Mouse (Mus musculus) liver, embryonic 11.5 days (tissue): Measurements from ENCODE around the gene Dnttip1. TPM values are rescaled to one million over a fixed set of nuclear protein-coding genes. Genes with fewer than 3 reads are reported as not detected.

Source experiments
- ATAC-seq: fragments of 200-750 bp; cut with Nextera tagmentation; replicated peaks from 2 replicates; pipeline ENCODE4 v1.8.0; 2017; ENCODE audit warnings: moderate number of reproducible peaks, mild to moderate bottlenecking, moderate TSS enrichment, moderate library complexity; ENCODE audit not compliant: low FRiP score
- DNase-seq: peaks from one replicate; pipeline ENCODE4 v3.0.0-alpha.2; 2017; ENCODE audit warnings: low spot score
- H3K27ac ChIP-seq: fragments of 300-500 bp; sonication (generic); 2 replicates; pipeline ENCODE4 v1.5.1; 2014; ENCODE audit warnings: mild to moderate bottlenecking, low read depth, low read length, control low read depth
- H3K27me3 ChIP-seq: fragments of 300-500 bp; sonication (generic); replicated peaks from 2 replicates; pipeline ENCODE4 v1.6.1; 2014; ENCODE audit warnings: low read length, mixed read lengths; ENCODE audit not compliant: control insufficient read depth, insufficient read depth
- H3K36me3 ChIP-seq: fragments of 300-500 bp; sonication (generic); 2 replicates; pipeline ENCODE4 v1.6.1; 2014; ENCODE audit warnings: mild to moderate bottlenecking, low read length, moderate library complexity, mixed read lengths; ENCODE audit not compliant: control insufficient read depth, insufficient read depth
- H3K4me1 ChIP-seq: fragments of 300-500 bp; sonication (generic); replicated peaks from 2 replicates; pipeline ENCODE4 v1.6.1; 2014; ENCODE audit warnings: low read length, mixed read lengths; ENCODE audit not compliant: control insufficient read depth, insufficient read depth
- H3K4me2 ChIP-seq: fragments of 300-500 bp; sonication (generic); 2 replicates; pipeline ENCODE4 v1.6.1; 2014; ENCODE audit warnings: mild to moderate bottlenecking, control low read depth, moderate library complexity
- H3K4me3 ChIP-seq: fragments of 300-500 bp; sonication (generic); 2 replicates; pipeline ENCODE4 v1.5.1; 2014; ENCODE audit warnings: low read depth, low read length, control low read depth
- H3K9ac ChIP-seq: fragments of 300-500 bp; sonication (generic); 2 replicates; pipeline ENCODE4 v1.6.1; 2014; ENCODE audit warnings: low read depth, low read length, control low read depth
- H3K9me3 ChIP-seq: fragments of 300-500 bp; sonication (generic); 2 replicates; pipeline ENCODE4 v1.6.1; 2016; ENCODE audit warnings: low read length, inconsistent platforms, mixed read lengths; ENCODE audit not compliant: control insufficient read depth
- WGBS: fragments of 180-500 bp; shearing (Covaris S2); extraction: QIAGEN DNeasy Blood & Tissue Kit; methylation state at CpG from one replicate; pipeline ENCODE4 v1.1.7; 2014; 5-methylcytosine and 5-hydroxymethylcytosine counted together
- polyA plus RNA-seq: library from polyadenylated mRNA; unstranded; fragments of >200 nt; fragmentation: Nextera tagmentation; extraction: Ambion mirVana; gene quantifications from 2 replicates; pipeline ENCODE4 v1.2.1, GENCODE M21; 2014

The Dnttip1 gene
- polyA plus RNA-seq, 1 experiment from 2014 or later: 50.3 TPM

- Histone ChIP-seq H3K4me2 (no peak overlapping the region), H3K9ac (no peak overlapping the region), H3K4me1 (0 out of 2 replicates have a peak, but pooled peaks cover 14% of the 10 kb centered on the region), H3K9me3 (no peaks in the 10 kb centered on the region), H3K27me3 (0 out of 2 replicates have a peak, but pooled peaks cover 3% of the 10 kb centered on the region), H3K27ac (no peak overlapping the region), H3K4me3 (no peak overlapping the region), H3K36me3 (peaks cover 6% of the 10 kb centered on the region)
- DNase-seq (no peak), ATAC-seq (no peak)
- WGBS: 88% methylated on average over 10 of the region's 10 CpGs
Observed at GRCm38 (mm10) chr2:164787779-164788178, 42.0 kb downstream of the Dnttip1 start.

- H3K27ac ChIP-seq: no peak overlapping the region
- no peak overlapping the region for H3K4me2 ChIP-seq
Observed at GRCm38 (mm10) chr2:164788411-164788810, 42.6 kb downstream of the Dnttip1 start.

GRCm38 (mm10) chr2:164790451-164790850 lies 44.7 kb downstream of the Dnttip1 start:
- H3K4me3 ChIP-seq: no peak overlapping the region

More at GRCm38 (mm10) chr2:164788411-164788810, 42.6 kb downstream of the Dnttip1 start:
- H3K9ac ChIP-seq: no peak overlapping the region
- 0 out of 2 replicates have a peak, but pooled peaks cover 3% of the 10 kb centered on the region for H3K27me3 ChIP-seq
- H3K9me3 ChIP-seq: no peaks in the 10 kb centered on the region
- no peak overlapping the region for H3K4me3 ChIP-seq
- H3K36me3 ChIP-seq: peaks cover 6% of the 10 kb centered on the region
- 70% methylated on average over 4 of the region's 4 CpGs for WGBS
- 0 out of 2 replicates have a peak, but pooled peaks cover 14% of the 10 kb centered on the region for H3K4me1 ChIP-seq
- 0 out of 2 replicates have a peak, but pooled peaks have one; percentile 24 for ATAC-seq
- no peak for DNase-seq

GRCm38 (mm10) chr2:164791841-164792261 lies 46.1 kb downstream of the Dnttip1 start:
- Histone ChIP-seq H3K9me3 (no peaks in the 10 kb centered on the region), H3K27me3 (no peaks in the 10 kb centered on the region), H3K36me3 (peaks cover 22% of the 10 kb centered on the region), H3K4me1 (0 out of 2 replicates have a peak, but pooled peaks cover 4% of the 10 kb centered on the region), H3K4me2 (no peak overlapping the region), H3K27ac (no peak overlapping the region), H3K9ac (no peak overlapping the region), H3K4me3 (no peak overlapping the region)
- DNase-seq (peak; percentile 29), ATAC-seq (no peak)
- WGBS: 94% methylated on average over 18 of the region's 18 CpGs

More at GRCm38 (mm10) chr2:164790451-164790850, 44.7 kb downstream of the Dnttip1 start:
- H3K36me3 ChIP-seq: peaks cover 16% of the 10 kb centered on the region
- no peak overlapping the region for H3K27ac ChIP-seq
- no peak overlapping the region for H3K4me2 ChIP-seq
- H3K27me3 ChIP-seq: 0 out of 2 replicates have a peak, but pooled peaks cover 3% of the 10 kb centered on the region
- WGBS: 80% methylated on average over 4 of the region's 4 CpGs
- no peaks in the 10 kb centered on the region for H3K9me3 ChIP-seq
- DNase-seq: no peak
- H3K4me1 ChIP-seq: 0 out of 2 replicates have a peak, but pooled peaks cover 8% of the 10 kb centered on the region
- no peak overlapping the region for H3K9ac ChIP-seq
- ATAC-seq: no peak

- Histone ChIP-seq H3K4me2 (no peak overlapping the region), H3K27me3 (no peaks in the 10 kb centered on the region), H3K27ac (no peak overlapping the region), H3K4me1 (0 out of 2 replicates have a peak, but pooled peaks cover 4% of the 10 kb centered on the region), H3K9me3 (no peaks in the 10 kb centered on the region), H3K36me3 (peaks cover 25% of the 10 kb centered on the region), H3K9ac (no peak overlapping the region), H3K4me3 (no peak overlapping the region)
- ATAC-seq: no peak
- no peak for DNase-seq
- 91% methylated on average over 12 of the region's 12 CpGs for WGBS
Observed at GRCm38 (mm10) chr2:164792400-164793190, 46.8 kb downstream of the Dnttip1 start.

- Histone ChIP-seq H3K4me2 (no peak overlapping the region), H3K27me3 (no peaks in the 10 kb centered on the region), H3K36me3 (peaks cover 29% of the 10 kb centered on the region), H3K9ac (no peak overlapping the region), H3K9me3 (no peaks in the 10 kb centered on the region), H3K4me3 (no peak overlapping the region), H3K27ac (no peak overlapping the region), H3K4me1 (0 out of 2 replicates have a peak, but pooled peaks cover 3% of the 10 kb centered on the region)
- DNase-seq (no peak), ATAC-seq (no peak)
- 83% methylated on average over 3 of the region's 3 CpGs for WGBS
Observed at GRCm38 (mm10) chr2:164793236-164793635, 47.5 kb downstream of the Dnttip1 start.

GRCm38 (mm10) chr2:164793772-164794171 lies 48.0 kb downstream of the Dnttip1 start:
- H3K27ac ChIP-seq: no peak overlapping the region
- no peaks in the 10 kb centered on the region for H3K27me3 ChIP-seq
- H3K4me3 ChIP-seq: no peak overlapping the region
- no peak for ATAC-seq
- peaks cover 29% of the 10 kb centered on the region for H3K36me3 ChIP-seq
- H3K4me1 ChIP-seq: no peaks in the 10 kb centered on the region
- H3K9me3 ChIP-seq: no peaks in the 10 kb centered on the region
- WGBS: 88% methylated on average over 2 of the region's 2 CpGs
- no peak for DNase-seq
- no peak overlapping the region for H3K4me2 ChIP-seq
- H3K9ac ChIP-seq: no peak overlapping the region

GRCm38 (mm10) chr2:164794293-164794692 lies 48.5 kb downstream of the Dnttip1 start:
- Histone ChIP-seq H3K27me3 (no peaks in the 10 kb centered on the region), H3K4me3 (no peak overlapping the region), H3K9ac (no peak overlapping the region), H3K4me2 (no peak overlapping the region), H3K36me3 (peaks cover 29% of the 10 kb centered on the region), H3K9me3 (no peaks in the 10 kb centered on the region), H3K27ac (no peak overlapping the region), H3K4me1 (no peaks in the 10 kb centered on the region)
- 32% methylated on average over 5 of the region's 5 CpGs for WGBS
- peak; percentile 71 for ATAC-seq
- DNase-seq: peak; percentile 60
